8 mouse cellular contexts compared by ENCODE assay signal in the genomic region with DNA sequence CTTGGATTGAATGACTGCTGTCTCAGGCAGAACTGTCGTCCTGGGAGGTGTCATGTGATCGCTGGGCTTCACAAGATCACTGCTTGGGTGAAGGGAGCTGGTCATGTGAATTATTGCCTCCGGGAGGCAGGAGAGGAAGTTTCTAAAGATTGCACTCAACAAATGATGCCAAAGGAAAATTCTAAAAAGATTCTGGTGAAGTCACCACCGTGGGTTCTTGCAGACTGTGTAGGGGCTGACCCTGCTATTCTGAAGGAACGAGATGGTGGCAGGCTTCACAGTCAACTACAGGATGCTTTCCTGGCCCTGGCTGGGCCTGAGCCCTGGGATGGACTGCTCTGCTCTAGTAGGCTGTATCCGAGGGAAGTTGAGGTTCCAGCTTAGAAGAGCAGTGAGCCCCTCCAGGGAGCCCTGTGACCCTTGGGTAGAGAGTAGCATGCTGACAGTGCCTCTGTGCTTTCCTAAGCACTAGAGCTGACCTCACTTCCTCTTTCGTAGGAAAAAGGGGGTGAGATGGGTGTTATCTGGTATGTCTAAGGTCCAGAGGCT. TPM values are rescaled to one million over a fixed set of nuclear protein-coding genes. Genes with fewer than 3 reads are reported as not detected.
DNase-seq lines count a peak whose midpoint lies in the region; ATAC-seq and TF ChIP-seq lines count a peak whose summit lies in the region.

No protein-coding gene starts in this region.

- WGBS in midbrain, embryonic 16.5 days = 61% methylated on average over 7 of the region's 7 CpGs
- WGBS in midbrain, embryonic 10.5 days = 69% methylated on average over 7 of the region's 7 CpGs
- 49% methylated on average over 7 of the region's 7 CpGs for WGBS in small intestine, adult 2 months

- H3K4me3 ChIP-seq in midbrain, embryonic 16.5 days (ENCODE audit: low read depth, low read length) = no peak overlapping the region
- no peak overlapping the region for H3K4me3 ChIP-seq in midbrain, embryonic 10.5 days
- H3K4me3 ChIP-seq in small intestine, adult 2 months (ENCODE audit: low read depth, low read length) = no peak overlapping the region

- no peak for TF ChIP-seq CTCF in small intestine, adult 2 months (IDR thresholded peaks at IDR 0.05; ENCODE audit: extremely low read depth, insufficient read length, insufficient replicate concordance, low read depth, low read length)

- no peaks in the 10 kb centered on the region for H3K9me3 ChIP-seq in midbrain, embryonic 16.5 days (replicated peaks; ENCODE audit: control insufficient read depth, low read length, poor library complexity, severe bottlenecking)
- H3K9me3 ChIP-seq in midbrain, embryonic 10.5 days (replicated peaks) = no peaks in the 10 kb centered on the region

- no peaks in the 10 kb centered on the region for H3K36me3 ChIP-seq in midbrain, embryonic 16.5 days (ENCODE audit: control insufficient read depth, insufficient read depth, low read length)
- no peaks in the 10 kb centered on the region for H3K36me3 ChIP-seq in midbrain, embryonic 10.5 days
- H3K36me3 ChIP-seq in small intestine, adult 2 months (ENCODE audit: control insufficient read depth, insufficient read depth, low read length) = no peaks in the 10 kb centered on the region

- no peak for TF ChIP-seq POLR2A in small intestine, adult 2 months (IDR thresholded peaks at IDR 0.05; ENCODE audit: low read depth, low read length)

- no peak for ATAC-seq in midbrain, embryonic 16.5 days

- no peak overlapping the region for H3K9ac ChIP-seq in midbrain, embryonic 16.5 days (ENCODE audit: low read depth, low read length)

- H3K27me3 ChIP-seq in midbrain, embryonic 16.5 days (ENCODE audit: control insufficient read depth, insufficient read depth, low read depth, low read length) = no peaks in the 10 kb centered on the region
- H3K27me3 ChIP-seq in midbrain, embryonic 10.5 days (ENCODE audit: low read depth, poor library complexity, severe bottlenecking) = peaks cover 21% of the 10 kb centered on the region
- peaks cover 11% of the 10 kb centered on the region for H3K27me3 ChIP-seq in small intestine, adult 2 months (ENCODE audit: control insufficient read depth, insufficient read depth, low read length)

- H3K4me2 ChIP-seq in midbrain, embryonic 16.5 days (ENCODE audit: low read length) = peak overlapping the region; percentile 73

- peak; percentile 19 for DNase-seq in gastrocnemius, postnatal 25 days
- no peak for DNase-seq in gastrocnemius, postnatal 10 days
- no peak for DNase-seq in midbrain, embryonic 10.5 days (ENCODE audit: low spot score)
- peak; percentile 76 to 85 for DNase-seq in kidney, postnatal 36 days
- DNase-seq in urinary bladder, adult 2 months (ENCODE audit: low spot score) = no peak
- DNase-seq in urinary bladder, postnatal 36 days (ENCODE audit: low spot score in 2 of 2) = no peak

- H3K27ac ChIP-seq in midbrain, embryonic 16.5 days (ENCODE audit: low read length) = no peak overlapping the region
- no peak overlapping the region for H3K27ac ChIP-seq in midbrain, embryonic 10.5 days (replicated peaks)
- peak overlapping the region; percentile 43; the same call in 1 of the 2 replicates for H3K27ac ChIP-seq in small intestine, adult 2 months (ENCODE audit: insufficient read depth, low read depth, low read length)

- peaks cover 39% of the 10 kb centered on the region for H3K4me1 ChIP-seq in midbrain, embryonic 16.5 days (ENCODE audit: control insufficient read depth, insufficient read depth, low read length)
- H3K4me1 ChIP-seq in midbrain, embryonic 10.5 days = peaks cover 66% of the 10 kb centered on the region
- H3K4me1 ChIP-seq in small intestine, adult 2 months (ENCODE audit: control insufficient read depth, insufficient read depth, insufficient read length, low read length) = no peaks in the 10 kb centered on the region

RNA-seq across cellular contexts. Expression of a gene that starts 3.1 kb away (rescaled TPM):
- 1 to 10 TPM; 6.7 to 7.9 TPM for total RNA-seq in gastrocnemius, postnatal 25 days (2021)
- 10 to 100 TPM; 17.2 to 29.1 TPM for total RNA-seq in gastrocnemius, postnatal 10 days (2021)
- 41.3 and 45.9 TPM in 2 replicates for polyA plus RNA-seq in midbrain, embryonic 16.5 days (2015; fragmentation: Nextera tagmentation; extraction: Ambion mirVana)
- 15.7 and 16.0 TPM in 2 replicates for polyA plus RNA-seq in midbrain, embryonic 10.5 days (2016; fragmentation: Nextera tagmentation; extraction: Ambion mirVana)
- 14.1 and 16.0 TPM in 2 replicates for polyA plus RNA-seq in small intestine, adult 2 months (2012; rRNA removed)
- polyA plus RNA-seq in urinary bladder, adult 2 months (2012; rRNA removed) = 38.3 and 39.3 TPM in 2 replicates

RNA-seq across cellular contexts. Expression of a gene that starts 59.3 kb away (rescaled TPM):
- total RNA-seq in gastrocnemius, postnatal 25 days (2021) = not detected
- under 1 TPM in 1 of 2 experiments, not detected in 1; 0.12 TPM for total RNA-seq in gastrocnemius, postnatal 10 days (2021)
- not detected in 2 replicates for polyA plus RNA-seq in midbrain, embryonic 16.5 days (2015; fragmentation: Nextera tagmentation; extraction: Ambion mirVana)
- polyA plus RNA-seq in midbrain, embryonic 10.5 days (2016; fragmentation: Nextera tagmentation; extraction: Ambion mirVana) = not detected in 2 replicates
- polyA plus RNA-seq in small intestine, adult 2 months (2012; rRNA removed) = not detected in 2 replicates
- polyA plus RNA-seq in urinary bladder, adult 2 months (2012; rRNA removed) = not detected in 2 replicates

Comparison
In these comparisons a context has a peak if more than half of its experiments do, and no peak if none do; other contexts are left out.
1. DNase-seq: peak in gastrocnemius, postnatal 25 days (single experiment) and kidney, postnatal 36 days (2 of 2); none in gastrocnemius, postnatal 10 days (single experiment), midbrain, embryonic 10.5 days (single experiment), urinary bladder, adult 2 months (single experiment) and urinary bladder, postnatal 36 days (0 of 2).